Mouse (Mus musculus) frontal cortex, postnatal 36 days (tissue): ENCODE measurements around the gene Nav2.

Source experiments
- DNase-seq, 2 experiments: peaks; one replicate each; pipeline ENCODE4 v3.0.0; 2022; ENCODE audit warnings: low spot score in 2 of 2

The Nav2 gene

DNA sequence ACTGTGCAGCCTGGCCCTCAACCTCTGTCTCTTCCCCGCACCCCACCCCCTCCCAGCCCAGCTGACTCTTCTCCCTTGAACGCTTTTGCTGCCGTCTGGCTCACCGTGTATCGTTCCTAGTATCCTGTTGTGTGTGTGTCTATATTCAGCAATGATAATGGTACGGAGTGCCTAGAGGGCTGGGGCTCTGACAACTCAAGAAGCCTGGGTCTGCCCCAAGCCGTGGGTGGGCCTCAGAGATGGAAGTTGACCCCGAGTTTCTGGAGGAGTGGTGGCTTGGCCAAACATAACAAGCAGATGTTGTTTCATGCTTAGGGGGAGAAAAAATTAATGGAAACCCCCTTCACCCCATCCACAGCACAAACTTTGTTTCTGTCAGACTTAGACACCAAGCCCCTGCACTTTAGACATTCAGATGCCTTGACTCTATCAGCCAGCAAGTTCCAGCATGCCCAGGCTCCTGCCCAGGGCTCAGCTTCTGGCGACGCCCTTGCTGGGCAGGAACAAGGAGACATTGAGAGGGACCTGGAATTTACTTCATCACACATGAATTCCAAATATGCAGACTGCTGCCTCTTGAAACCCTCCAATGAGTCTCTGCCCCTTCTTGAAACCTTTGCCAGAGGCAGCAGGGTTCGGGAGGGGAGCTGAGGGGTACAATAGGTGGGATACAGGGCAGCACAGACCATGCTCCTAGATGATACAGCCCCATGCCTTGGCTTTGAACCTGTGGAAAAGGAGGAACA lies 644.9 kb downstream of the Nav2 start:
- DNase-seq, result no peak

- peak in 1 of 2 experiments; percentile 52 for DNase-seq
Measured at GRCm38 (mm10) chr7:49558240-49558640, 649.7 kb downstream of the Nav2 start.

GRCm38 (mm10) chr7:49558895-49559294 lies 650.4 kb downstream of the Nav2 start:
- no peak for DNase-seq

DNA sequence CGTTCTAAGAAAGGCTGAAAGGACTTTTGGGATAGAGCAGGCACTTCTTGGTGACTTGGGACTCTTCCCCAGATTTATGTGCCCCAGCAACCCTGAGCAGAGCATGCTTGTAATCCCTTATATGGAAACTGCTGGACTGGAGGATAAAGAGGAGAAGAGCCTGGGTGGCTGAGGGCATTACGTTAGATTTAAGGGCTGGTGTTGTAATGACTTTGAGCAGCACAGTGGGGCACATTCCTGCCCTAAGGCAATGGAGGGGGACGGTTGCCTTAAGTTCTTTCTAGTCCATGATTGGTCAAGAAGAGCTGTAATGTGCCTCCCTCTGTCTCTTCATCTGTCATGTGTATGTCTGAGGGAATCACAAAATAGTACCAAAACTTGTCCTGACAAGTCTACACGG lies 651.5 kb downstream of the Nav2 start:
- no peak for DNase-seq

DNA sequence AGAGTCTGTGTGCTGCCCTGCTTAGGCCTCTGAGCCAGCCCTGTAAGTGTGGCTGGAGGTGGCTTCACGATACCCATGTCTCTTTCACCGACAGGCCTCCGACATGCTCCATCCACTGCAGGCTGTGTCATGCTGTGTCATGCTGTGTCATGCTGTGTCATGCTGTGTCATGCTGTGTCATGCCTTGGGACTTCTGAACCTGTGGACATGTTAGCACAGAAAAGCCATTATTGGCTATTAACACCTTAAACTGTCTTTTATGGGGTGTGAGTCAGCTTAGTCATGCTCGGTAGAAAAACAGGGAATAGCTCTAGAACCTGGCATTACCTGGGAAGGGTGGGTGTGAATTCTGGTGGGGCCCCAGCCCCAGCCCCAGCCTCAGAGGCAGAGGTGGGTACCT lies 653.9 kb downstream of the Nav2 start:
- DNase-seq, result no peak

GRCm38 (mm10) chr7:49562851-49563250 lies 654.3 kb downstream of the Nav2 start:
- DNase-seq, result no peak

GRCm38 (mm10) chr7:49565084-49565483 lies 656.6 kb downstream of the Nav2 start:
- no peak for DNase-seq

GRCm38 (mm10) chr7:49565798-49566197 lies 657.3 kb downstream of the Nav2 start:
- peak in 1 of 2 experiments; percentile 53 for DNase-seq

DNA sequence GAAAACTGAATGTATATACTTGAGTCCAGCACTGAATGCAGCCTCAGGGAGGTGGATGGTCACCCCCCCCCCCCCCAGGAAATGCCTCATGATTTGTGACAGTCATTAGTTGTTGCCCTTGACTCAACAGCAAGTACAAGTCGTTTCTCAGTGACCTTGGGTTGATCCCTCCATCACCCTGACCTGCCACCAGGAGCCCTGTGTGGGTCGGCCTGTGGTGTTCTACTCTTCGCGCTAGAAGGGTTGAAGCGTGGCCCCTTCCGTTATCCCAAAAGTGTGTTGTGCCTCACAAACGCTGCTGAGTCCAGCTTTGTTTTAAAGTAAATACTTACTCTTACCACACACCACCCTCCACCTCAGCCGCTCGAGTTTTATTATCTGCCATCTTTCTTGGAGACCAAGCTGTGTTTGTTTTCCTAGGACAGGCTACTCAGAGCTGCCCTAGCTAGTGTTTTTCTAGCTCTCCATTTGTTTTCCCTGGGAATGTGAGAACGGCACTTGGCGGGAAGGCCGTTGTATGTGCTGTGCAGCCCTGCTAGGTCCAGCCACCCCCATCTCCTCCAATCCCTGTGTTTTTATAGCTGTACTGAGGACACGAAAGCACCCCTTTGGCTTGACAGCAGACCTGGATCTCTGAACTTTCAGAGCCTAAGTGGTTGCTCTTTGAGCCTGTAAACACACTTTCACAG lies 659.0 kb downstream of the Nav2 start:
- no peak for DNase-seq

DNA sequence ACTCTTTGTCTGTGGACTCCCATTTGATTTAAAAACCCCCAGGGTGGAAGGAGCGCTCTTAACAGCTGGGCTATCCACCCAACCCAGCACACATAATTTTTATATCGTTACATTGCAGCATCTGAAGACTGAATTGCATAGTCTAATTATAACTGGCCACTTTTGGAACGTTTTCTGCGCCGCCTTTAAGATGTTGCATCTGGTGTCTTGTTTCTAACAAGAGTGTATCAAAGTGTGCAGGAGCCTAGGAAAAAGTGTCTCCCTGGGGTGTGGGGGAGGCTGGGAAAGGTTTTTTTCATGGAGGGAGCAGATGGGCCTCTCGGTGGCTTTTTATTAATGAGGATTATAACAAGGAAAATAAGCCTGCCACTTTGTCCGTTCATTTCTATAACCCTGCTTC lies 661.1 kb downstream of the Nav2 start:
- peak in 1 of 2 experiments; percentile 86 for DNase-seq

DNA sequence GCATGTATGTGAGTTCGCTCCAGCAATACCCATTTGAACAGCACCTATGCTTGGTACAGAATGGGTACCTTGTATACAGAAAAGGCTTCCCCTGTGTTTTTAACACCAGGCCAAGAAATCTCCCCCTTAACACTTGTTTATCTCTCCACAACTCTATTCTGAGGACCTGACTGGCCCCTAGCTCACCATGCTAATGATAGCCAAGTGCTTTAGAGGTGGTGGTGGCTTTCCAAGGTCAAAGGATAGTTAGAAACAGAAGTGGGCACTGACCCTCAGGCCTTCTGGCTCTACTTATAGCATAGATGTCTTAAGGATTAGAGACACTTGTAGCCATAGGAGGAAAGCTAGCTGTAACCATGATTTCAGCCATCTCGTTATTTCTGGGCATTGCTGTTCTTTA lies 663.1 kb downstream of the Nav2 start:
- DNase-seq, result no peak

GRCm38 (mm10) chr7:49575226-49575625 lies 666.7 kb downstream of the Nav2 start:
- peak in 1 of 2 experiments; percentile 52 for DNase-seq

DNA sequence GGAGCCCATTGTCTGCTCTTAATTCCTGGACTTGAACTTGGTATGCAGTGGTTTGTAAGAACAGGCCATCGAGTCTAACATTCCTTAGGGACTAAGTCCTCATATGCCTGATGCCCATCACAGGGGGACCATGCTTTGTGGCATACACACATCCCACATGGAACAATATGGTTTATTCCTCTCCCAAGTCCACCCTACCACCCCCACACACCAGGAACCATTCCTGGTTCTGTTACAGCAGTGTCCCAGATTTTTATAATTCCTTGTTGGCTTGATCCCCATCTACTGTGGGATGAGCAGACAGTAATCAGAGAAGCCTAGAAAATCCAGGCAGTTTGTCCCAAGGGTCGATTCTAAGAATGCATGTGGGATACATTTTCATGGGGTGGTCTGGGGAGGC lies 668.6 kb downstream of the Nav2 start:
- DNase-seq, result peak in 1 of 2 experiments; percentile 57

DNA sequence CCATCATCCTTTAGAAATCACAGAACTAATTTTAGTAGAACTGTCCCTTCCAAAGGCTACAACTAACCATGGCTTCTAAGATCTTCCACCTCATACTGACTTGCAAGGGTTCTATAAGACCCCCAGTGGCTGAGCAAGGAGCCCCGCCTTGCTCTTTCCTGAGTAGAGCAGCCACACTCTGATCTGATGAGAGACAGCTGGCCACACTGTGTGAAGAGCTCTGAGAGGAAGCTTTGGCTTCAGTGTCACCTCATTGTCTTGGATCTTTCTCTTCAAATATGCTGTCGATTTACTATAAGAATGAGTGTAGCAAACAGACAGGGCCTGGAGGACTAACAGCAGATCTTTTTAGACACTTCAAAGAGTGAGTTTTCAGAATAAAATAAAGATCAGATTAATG lies 673.4 kb downstream of the Nav2 start:
- no peak for DNase-seq

DNA sequence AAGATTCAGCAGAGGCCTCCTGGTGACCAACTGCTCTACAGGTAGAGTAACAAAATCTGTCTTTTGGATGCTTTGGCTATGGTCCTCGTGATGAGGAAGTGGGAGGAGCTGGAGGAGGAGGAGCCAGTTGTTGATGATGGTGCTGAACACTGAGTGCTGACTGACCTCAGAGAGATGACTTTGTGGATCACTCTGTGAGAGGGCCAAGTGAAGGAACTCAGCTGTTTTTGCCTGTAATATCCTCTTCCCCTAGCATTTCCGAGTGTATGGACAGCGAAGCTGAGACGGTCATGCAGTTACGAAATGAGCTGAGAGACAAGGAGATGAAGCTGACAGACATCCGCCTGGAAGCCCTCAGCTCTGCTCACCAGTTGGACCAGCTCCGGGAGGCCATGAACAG lies 674.0 kb downstream of the Nav2 start:
- no peak for DNase-seq

DNA sequence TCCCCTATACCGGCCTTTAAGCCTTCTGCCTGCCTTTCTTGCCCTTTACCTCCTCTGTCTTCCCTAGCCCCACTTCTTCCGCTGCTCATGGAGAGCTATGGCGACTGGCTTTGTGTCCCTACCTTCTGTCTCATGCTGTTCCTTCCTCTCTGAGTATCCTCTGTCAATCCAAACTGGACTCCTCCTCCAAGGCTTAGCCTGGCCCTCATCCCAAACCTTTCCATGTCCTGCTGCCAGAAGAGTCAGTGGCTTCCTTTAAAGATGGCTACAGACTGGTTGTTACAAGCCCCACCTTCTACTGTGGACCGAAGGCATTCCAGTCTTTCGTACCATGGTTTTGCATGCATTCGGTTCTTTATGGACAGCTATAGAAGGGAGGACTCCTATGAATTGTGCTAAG lies 674.7 kb downstream of the Nav2 start:
- no peak for DNase-seq

GRCm38 (mm10) chr7:49586530-49587120 lies 678.1 kb downstream of the Nav2 start:
- DNase-seq, result no peak

GRCm38 (mm10) chr7:49589635-49590034 lies 681.1 kb downstream of the Nav2 start:
- DNase-seq, result no peak

DNA sequence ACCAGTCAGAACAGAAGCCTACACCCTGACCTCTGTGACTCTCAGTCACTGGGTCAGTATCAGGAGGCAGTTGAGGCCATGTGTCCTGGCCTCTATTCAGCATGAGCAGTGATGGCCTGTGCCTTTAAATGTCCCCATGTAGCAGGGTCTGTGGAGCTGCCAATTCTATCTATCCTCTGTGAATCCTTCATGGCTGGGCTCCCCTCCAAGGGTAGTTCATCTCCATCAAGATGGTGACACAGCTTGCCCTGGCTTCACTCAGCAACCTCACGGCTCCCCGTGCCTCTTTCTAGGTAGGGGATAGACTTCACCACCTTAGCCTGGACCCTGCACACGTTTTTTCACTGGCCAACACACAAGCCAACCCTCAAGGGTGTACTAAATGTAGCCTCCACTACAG lies 689.3 kb downstream of the Nav2 start:
- no peak for DNase-seq

- no peak for DNase-seq
Measured at GRCm38 (mm10) chr7:49598225-49598624, 689.7 kb downstream of the Nav2 start.

DNA sequence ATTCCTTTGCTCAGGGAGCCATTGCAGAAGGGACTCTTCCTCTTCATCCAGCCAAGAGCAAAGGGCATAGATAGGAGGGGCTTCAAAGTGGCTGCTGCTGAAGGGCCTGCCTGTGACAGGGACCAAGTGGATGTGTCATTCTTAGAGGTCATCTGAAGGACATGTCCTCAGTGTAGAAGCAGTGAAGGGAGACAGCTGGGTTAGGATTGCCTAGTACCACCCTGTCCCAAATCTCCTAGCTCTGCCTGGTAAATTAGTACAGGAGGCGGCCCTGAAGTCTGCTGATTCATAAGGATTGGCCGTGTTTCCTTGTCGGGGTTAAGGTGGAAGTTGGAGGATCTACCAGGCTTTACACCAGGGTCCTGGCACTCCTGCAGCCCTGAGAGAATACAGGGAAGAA lies 691.4 kb downstream of the Nav2 start:
- no peak for DNase-seq

DNA sequence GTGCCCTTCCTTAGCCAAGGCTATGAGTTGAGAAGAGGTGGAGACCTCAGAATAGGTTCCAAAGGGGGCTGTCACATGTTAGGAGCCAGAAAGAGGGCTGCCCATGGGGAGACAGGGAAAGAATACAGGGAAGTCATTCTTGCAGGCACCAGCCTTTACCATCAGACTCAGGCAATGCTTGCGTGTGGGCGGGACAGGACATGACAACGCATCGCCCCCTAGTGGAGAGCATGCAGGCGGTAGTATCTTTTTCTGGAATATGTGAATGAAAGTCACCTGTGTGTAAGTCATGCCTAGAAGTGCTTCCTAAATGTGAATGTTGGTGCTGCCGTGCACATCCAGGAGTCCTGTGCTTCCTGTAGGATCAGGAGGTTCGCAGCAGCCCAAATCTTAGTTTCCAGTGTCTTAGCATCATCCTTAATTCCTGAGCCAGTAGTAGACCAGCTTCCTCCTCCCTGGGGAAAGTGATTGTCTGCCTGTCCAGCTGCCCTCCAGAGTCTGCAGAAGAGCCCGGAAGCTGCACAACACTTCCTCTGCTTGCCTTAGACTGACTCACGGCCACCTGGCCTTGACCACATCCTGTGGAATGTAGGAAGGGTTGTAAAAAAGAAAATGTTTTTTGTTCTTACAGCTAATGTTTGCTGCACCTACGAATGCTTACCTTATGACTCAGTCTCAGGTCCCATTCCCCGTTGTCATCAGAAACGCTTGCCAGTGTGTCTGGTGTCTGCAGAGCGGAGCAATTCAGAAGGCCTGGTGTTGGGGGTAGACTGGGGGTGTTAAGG lies 692.9 kb downstream of the Nav2 start:
- DNase-seq, result peak; percentile 80 to 82
